Mouse (Mus musculus) heart, postnatal 0 days (tissue): ENCODE measurements around the gene Il1r1. TPM values are rescaled to one million over a fixed set of nuclear protein-coding genes. Genes with fewer than 3 reads are reported as not detected.

Experiments used
- ATAC-seq: fragments of 200-750 bp; cut with Nextera tagmentation; 2 replicates; pipeline ENCODE4 v1.8.0; 2017; ENCODE audit warnings: low read depth, moderate number of reproducible peaks, moderate library complexity; ENCODE audit not compliant: insufficient read depth
- DNase-seq: peaks from one replicate; pipeline ENCODE4 v3.0.0-alpha.2; 2016; ENCODE audit warnings: low spot score
- H3K27ac ChIP-seq: fragments of 300-500 bp; sonication (generic); 2 replicates; pipeline ENCODE4 v1.5.1; 2014; ENCODE audit warnings: low read depth, mild to moderate bottlenecking
- H3K27me3 ChIP-seq: fragments of 300-500 bp; sonication (generic); 2 replicates; pipeline ENCODE4 v1.6.1; 2014; ENCODE audit warnings: low read length, mixed read lengths; ENCODE audit not compliant: control insufficient read depth, insufficient read depth
- H3K36me3 ChIP-seq: fragments of 300-500 bp; sonication (generic); replicated peaks from 2 replicates; pipeline ENCODE4 v1.6.1; 2014; ENCODE audit warnings: low read length, mixed read lengths; ENCODE audit not compliant: control insufficient read depth, insufficient read depth
- H3K4me1 ChIP-seq: fragments of 300-500 bp; sonication (generic); 2 replicates; pipeline ENCODE4 v1.6.1; 2014; ENCODE audit warnings: antibody characterized with exemption; ENCODE audit not compliant: control insufficient read depth, insufficient read depth
- H3K4me2 ChIP-seq: fragments of 300-500 bp; sonication (generic); 2 replicates; pipeline ENCODE4 v1.6.1; 2014; ENCODE audit warnings: low read depth, mild to moderate bottlenecking, low read length, moderate library complexity
- H3K4me3 ChIP-seq: fragments of 300-500 bp; sonication (generic); 2 replicates; pipeline ENCODE4 v1.5.1; 2014; ENCODE audit warnings: low read depth, low read length
- H3K9ac ChIP-seq: fragments of 300-500 bp; sonication (generic); replicated peaks from 2 replicates; pipeline ENCODE4 v1.6.1; 2014; ENCODE audit warnings: low read depth, low read length, mixed read lengths
- H3K9me3 ChIP-seq: fragments of 300-500 bp; sonication (generic); replicated peaks from 2 replicates; pipeline ENCODE4 v1.6.1; 2016; ENCODE audit warnings: low read length; ENCODE audit not compliant: control insufficient read depth
- CTCF ChIP-seq: IDR thresholded peaks from 2 replicates; pipeline ENCODE4 v1.5.1; 2016; ENCODE audit warnings: antibody characterized with exemption, control low read depth, low read depth
- EP300 ChIP-seq: IDR thresholded peaks from 2 replicates; pipeline ENCODE4 v1.6.1; 2016; ENCODE audit warnings: antibody characterized with exemption, low read depth
- WGBS: fragments of 180-500 bp; shearing (Covaris S2); extraction: QIAGEN DNeasy Blood & Tissue Kit; methylation state at CpG from one replicate; pipeline ENCODE4 v1.1.7; 2014; 5-methylcytosine and 5-hydroxymethylcytosine counted together
- polyA plus RNA-seq: library from polyadenylated mRNA; unstranded; fragments of >200 nt; fragmentation: Nextera tagmentation; extraction: Ambion mirVana; gene quantifications from 2 replicates; pipeline ENCODE4 v1.2.1, GENCODE M21; 2015
- total RNA-seq: library from RNA; depleted of rRNA; stranded (reverse); fragments of >200 nt; gene quantifications from 2 replicates; pipeline ENCODE4 v1.2.3, GENCODE M21; 2014; ENCODE audit warnings: low replicate concordance

The Il1r1 gene
- total and polyA plus RNA-seq, 2 experiments from 2014 or later, result 4.7 to 5.6 TPM

GRCm38 (mm10) chr1:40194279-40194678, 30.6 kb upstream of the Il1r1 start:
- DNase-seq (no peak), ATAC-seq (no peak)
- no peaks in the 10 kb centered on the region for H3K4me1 ChIP-seq
- H3K4me3 ChIP-seq, result no peak overlapping the region
- no peaks in the 10 kb centered on the region for H3K36me3 ChIP-seq
- H3K27me3 ChIP-seq, result no peaks in the 10 kb centered on the region
- H3K27ac ChIP-seq, result no peak overlapping the region
- TF ChIP-seq EP300 (no peak), CTCF (no peak)
- no peak overlapping the region for H3K4me2 ChIP-seq
- 85% methylated on average over 2 of the region's 2 CpGs for WGBS
- no peak overlapping the region for H3K9ac ChIP-seq
- no peaks in the 10 kb centered on the region for H3K9me3 ChIP-seq

- H3K36me3 ChIP-seq, result no peaks in the 10 kb centered on the region
- TF ChIP-seq EP300 (no peak), CTCF (no peak)
- no peaks in the 10 kb centered on the region for H3K27me3 ChIP-seq
- H3K4me1 ChIP-seq, result no peaks in the 10 kb centered on the region
- no peaks in the 10 kb centered on the region for H3K9me3 ChIP-seq
- no peak overlapping the region for H3K4me2 ChIP-seq
- DNase-seq (no peak), ATAC-seq (no peak)
- H3K27ac ChIP-seq, result no peak overlapping the region
- 73% methylated on average over 4 of the region's 4 CpGs for WGBS
- no peak overlapping the region for H3K4me3 ChIP-seq
- H3K9ac ChIP-seq, result no peak overlapping the region
Observed at GRCm38 (mm10) chr1:40213337-40214159, 11.3 kb upstream of the Il1r1 start.

GRCm38 (mm10) chr1:40217521-40217920, 7.4 kb upstream of the Il1r1 start:
- no peak for DNase-seq
- Histone ChIP-seq H3K9ac (no peak overlapping the region), H3K27ac (no peak overlapping the region), H3K27me3 (no peaks in the 10 kb centered on the region), H3K4me3 (no peak overlapping the region), H3K9me3 (no peaks in the 10 kb centered on the region), H3K4me1 (0 out of 2 replicates have a peak, but pooled peaks cover 4% of the 10 kb centered on the region), H3K4me2 (no peak overlapping the region), H3K36me3 (no peaks in the 10 kb centered on the region)
- TF ChIP-seq EP300 (no peak), CTCF (no peak)
- WGBS, result 56% methylated on average over 5 of the region's 5 CpGs
- ATAC-seq, result no peak

- WGBS, result 43% methylated on average over 3 of the region's 3 CpGs
- no peak overlapping the region for H3K9ac ChIP-seq
- no peak overlapping the region for H3K4me3 ChIP-seq
- H3K27me3 ChIP-seq, result no peaks in the 10 kb centered on the region
- TF ChIP-seq EP300 (no peak), CTCF (no peak)
- H3K9me3 ChIP-seq, result no peaks in the 10 kb centered on the region
- no peaks in the 10 kb centered on the region for H3K36me3 ChIP-seq
- DNase-seq, result no peak
- H3K4me1 ChIP-seq, result 0 out of 2 replicates have a peak, but pooled peaks cover 4% of the 10 kb centered on the region
- ATAC-seq, result no peak
- H3K27ac ChIP-seq, result no peak overlapping the region
- no peak overlapping the region for H3K4me2 ChIP-seq
Observed at GRCm38 (mm10) chr1:40218603-40219002, 6.3 kb upstream of the Il1r1 start.

- no peak for ATAC-seq
- WGBS, result 71% methylated on average over 1 of the region's 1 CpGs
Observed at GRCm38 (mm10) chr1:40220549-40220948, 4.3 kb upstream of the Il1r1 start.

More at GRCm38 (mm10) chr1:40220549-40220948, 4.3 kb upstream of the Il1r1 start:
- Histone ChIP-seq H3K4me1 (peaks cover 15% of the 10 kb centered on the region), H3K4me2 (no peak overlapping the region), H3K9me3 (no peaks in the 10 kb centered on the region), H3K27ac (no peak overlapping the region), H3K9ac (no peak overlapping the region), H3K36me3 (no peaks in the 10 kb centered on the region), H3K27me3 (no peaks in the 10 kb centered on the region), H3K4me3 (no peak overlapping the region)
- DNase-seq, result no peak
- TF ChIP-seq EP300 (no peak), CTCF (no peak)
